15 mouse cellular contexts compared by ENCODE assay signal in genomic region chr6:129275220-129275619, GRCm38 (mm10). TPM values are rescaled to one million over a fixed set of nuclear protein-coding genes. Genes with fewer than 3 reads are reported as not detected.
DNase-seq lines count a peak whose midpoint lies in the region; ATAC-seq and TF ChIP-seq lines count a peak whose summit lies in the region.
"Had no signal": no experiment of that assay in that cellular context is flagged by ENCODE, and none has a peak within 500 bp of the region (broad histone marks: within the 10 kb centered on the region; RNA-seq: fewer than 3 reads in every experiment).

Gene Cd69 (minus strand): TSS chr6:129275436.

- peaks cover 3% of the 10 kb centered on the region; the same call in 1 of the 2 replicates for H3K4me1 ChIP-seq in spleen, adult 2 months (ENCODE audit: control insufficient read depth, insufficient read depth, insufficient read length)
- H3K4me1 ChIP-seq: heart, embryonic 13.5 days had no signal

- H3K36me3 ChIP-seq in spleen, adult 2 months (ENCODE audit: control insufficient read depth, insufficient read depth, low read length): peaks cover 3% of the 10 kb centered on the region
- H3K36me3 ChIP-seq: G1E; heart, embryonic 13.5 days had no signal

- peak; percentile 79 for ATAC-seq in common myeloid progenitor, adult 5-6 weeks (replicated peaks; ENCODE audit: low read depth, poor library complexity, severe bottlenecking)

- H3K27ac ChIP-seq in spleen, adult 2 months (ENCODE audit: insufficient read depth, low read length): peak within 1 kb of the TSS; percentile 30
- H3K27ac ChIP-seq: heart, embryonic 13.5 days had no signal

- DNase-seq in B cell, adult 2 months: peak; percentile 86 to 91
- peak; percentile 20 for DNase-seq in lung, postnatal 14 days
- peak; percentile 74 to 90 for DNase-seq in spleen, adult 2 months (ENCODE audit: low read depth in 1 of 2, low spot score in 2 of 2)
- DNase-seq in right cerebral cortex, adult 18-20 months: no peak
- DNase-seq in adrenal gland, adult 2 months: no peak
- DNase-seq in left cerebral cortex, postnatal 36 days (ENCODE audit: low spot score in 2 of 2): no peak
- no peak for DNase-seq in embryo, embryonic 10.5 days (ENCODE audit: low spot score)
- DNase-seq: adrenal gland, postnatal 14 days; cerebellum, postnatal 25 days; kidney, adult 11 months; layer of hippocampus, postnatal 36 days had no signal

- H3K4me3 ChIP-seq in spleen, adult 2 months (ENCODE audit: extremely low read depth, insufficient read depth, insufficient read length): peak within 1 kb of the TSS; percentile 51
- H3K4me3 ChIP-seq: heart, embryonic 13.5 days had no signal

- peak; percentile 92 for TF ChIP-seq POLR2A in spleen, adult 2 months (IDR thresholded peaks at IDR 0.05; ENCODE audit: low read depth, low read length)

- TF ChIP-seq CTCF in spleen, adult 2 months (IDR thresholded peaks at IDR 0.05; ENCODE audit: extremely low read depth, insufficient read depth, insufficient read length, insufficient replicate concordance): no peak

- WGBS in spleen, adult 2 months: 3% methylated on average over 9 of the region's 9 CpGs

- intact Hi-C loops in left cerebral cortex, postnatal 36 days (cut with DNase I): no loop called here

- no peaks in the 10 kb centered on the region for H3K27me3 ChIP-seq in spleen, adult 2 months (ENCODE audit: control insufficient read depth, insufficient read depth, low read length)
- H3K27me3 ChIP-seq: heart, embryonic 13.5 days had no signal

RNA-seq across cellular contexts. Expression of gene Cd69, which starts in this region (rescaled TPM):
- 245 and 273 TPM in 2 replicates for total RNA-seq in common myeloid progenitor, adult 5-6 weeks (2017)
- polyA plus RNA-seq in spleen, adult 2 months (2012; rRNA removed): 4.4 and 5.0 TPM in 2 replicates
- total RNA-seq in adrenal gland, adult 2 months (2021): under 1 TPM in 1 of 2 experiments, not detected in 1; 0.38 TPM
- not detected in 2 replicates for polyA plus RNA-seq in adrenal gland, adult 2 months (2012; rRNA removed)
- total RNA-seq in left cerebral cortex, postnatal 36 days (2021): not detected
- total RNA-seq: G1E; layer of hippocampus, postnatal 36 days had no signal
- polyA plus RNA-seq: G1E; heart, embryonic 13.5 days; testis, adult 2 months had no signal

Comparison
In these comparisons a context has a peak if more than half of its experiments do, and no peak if none do; other contexts are left out.
1. RNA of gene Cd69 (total RNA-seq): 245 to 273 TPM in common myeloid progenitor, adult 5-6 weeks; 0.38 TPM in adrenal gland, adult 2 months and not detected in left cerebral cortex, postnatal 36 days; every median in the first group is over 100 times any median in the second.
2. DNase-seq: peak in B cell, adult 2 months (2 of 2), lung, postnatal 14 days (single experiment) and spleen, adult 2 months (2 of 2); none in right cerebral cortex, adult 18-20 months (single experiment), adrenal gland, adult 2 months (single experiment), left cerebral cortex, postnatal 36 days (0 of 2) and embryo, embryonic 10.5 days (single experiment).